Mouse (Mus musculus): Measurements from ENCODE around the gene Gzmm. TPM values are rescaled to one million over a fixed set of nuclear protein-coding genes. Genes with fewer than 3 reads are reported as not detected.

Gene Gzmm
- 1 to 10 TPM; 2.9 to 3.7 TPM for total RNA-seq (2021)

- no peak for DNase-seq
These were observed at the start of gene Gzmm for GRCm38 (mm10) chr10:79688720-79689119. Gzmm (plus strand) TSS chr10:79689020.

GRCm38 (mm10) chr10:79645711-79646110 is 43.1 kb upstream of the Gzmm start, which contains the start of gene Odf3l2:
Odf3l2 (minus strand) TSS chr10:79645738.
- DNase-seq = no peak

GRCm38 (mm10) chr10:79649070-79649751 is 39.6 kb upstream of the Gzmm start:
- peak; percentile 86 for DNase-seq

GRCm38 (mm10) chr10:79652789-79653188 is 36.0 kb upstream of the Gzmm start:
- DNase-seq = no peak

GRCm38 (mm10) chr10:79654946-79655395 is 33.8 kb upstream of the Gzmm start:
- no peak for DNase-seq

GRCm38 (mm10) chr10:79658829-79659228 is 30.0 kb upstream of the Gzmm start:
- DNase-seq = peak; percentile 36

- no peak for DNase-seq
These were observed 28.5 kb upstream of the Gzmm start for GRCm38 (mm10) chr10:79660298-79660697.

GRCm38 (mm10) chr10:79661861-79662260 is 27.0 kb upstream of the Gzmm start:
- DNase-seq = no peak

- peak; percentile 80 for DNase-seq
These were observed 24.6 kb upstream of the Gzmm start, which contains the start of gene Madcam1 for GRCm38 (mm10) chr10:79664131-79664665. Madcam1 (plus strand) TSS chr10:79664559.

- no peak for DNase-seq
These were observed 23.8 kb upstream of the Gzmm start for GRCm38 (mm10) chr10:79665051-79665450.

- no peak for DNase-seq
These were observed 22.3 kb upstream of the Gzmm start for GRCm38 (mm10) chr10:79666493-79666892.

- DNase-seq = no peak
These were observed 20.7 kb upstream of the Gzmm start for GRCm38 (mm10) chr10:79668076-79668475.

GRCm38 (mm10) chr10:79668771-79669575 is 19.8 kb upstream of the Gzmm start, which contains the start of gene Tpgs1:
Tpgs1 (plus strand) TSS chr10:79669369.
- DNase-seq = peak; percentile 91

GRCm38 (mm10) chr10:79669576-79670057 is 19.2 kb upstream of the Gzmm start:
- DNase-seq = peak; percentile 72

- DNase-seq = no peak
These were observed 18.5 kb upstream of the Gzmm start for GRCm38 (mm10) chr10:79670071-79670888.

GRCm38 (mm10) chr10:79671396-79672087 is 17.3 kb upstream of the Gzmm start:
- no peak for DNase-seq

GRCm38 (mm10) chr10:79672088-79672455 is 16.7 kb upstream of the Gzmm start:
- DNase-seq = no peak

- DNase-seq = no peak
These were observed 15.8 kb upstream of the Gzmm start for GRCm38 (mm10) chr10:79673054-79673453.

GRCm38 (mm10) chr10:79675346-79676035 is 13.3 kb upstream of the Gzmm start:
- no peak for DNase-seq

- no peak for DNase-seq
These were observed 8.0 kb upstream of the Gzmm start for GRCm38 (mm10) chr10:79680606-79681495.
